Mouse (Mus musculus): Measurements from ENCODE around the gene Rab3il1. TPM values are rescaled to one million over a fixed set of nuclear protein-coding genes. Genes with fewer than 3 reads are reported as not detected.

Rab3il1 gene
- polyA plus RNA-seq (2012; rRNA removed; ENCODE audit: low replicate concordance): 42.4 and 53.5 TPM in 2 replicates

DNA sequence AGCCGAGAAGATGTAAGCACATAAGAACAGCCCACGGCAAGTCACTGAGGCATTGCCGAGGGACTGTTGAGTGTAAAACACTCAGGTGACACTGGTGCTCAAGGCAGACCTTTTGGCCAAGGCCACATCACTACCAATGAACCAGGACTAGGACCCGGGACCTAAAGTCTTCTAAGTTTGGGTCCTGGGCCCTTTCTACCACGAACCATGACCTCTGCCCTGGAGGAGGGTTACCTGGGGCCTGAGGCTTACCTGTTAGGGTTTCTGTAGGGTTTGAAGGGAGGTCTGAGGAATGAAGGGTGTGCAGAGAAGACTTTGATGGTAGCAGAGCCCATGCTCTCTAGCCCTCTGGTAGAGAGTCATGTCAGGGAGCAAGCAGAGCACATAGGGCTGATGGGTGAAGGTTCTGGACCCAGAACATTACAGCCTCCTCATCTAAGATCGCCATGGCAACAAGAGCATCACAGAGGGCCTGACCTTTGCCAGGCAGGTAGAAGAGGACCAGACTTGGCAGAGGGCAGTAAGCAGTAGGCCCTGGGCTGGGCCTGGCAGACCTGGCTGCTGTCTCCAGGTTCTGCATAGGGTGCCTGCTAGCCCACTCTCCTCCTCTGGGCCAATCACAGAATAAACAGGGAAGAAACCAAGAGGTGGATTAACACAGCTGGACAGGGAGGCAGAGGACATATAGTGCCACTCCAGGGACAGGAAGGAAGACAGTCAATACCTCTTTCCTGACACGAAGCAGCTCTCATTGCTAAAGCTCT is at the start of gene Rab3il1, which contains the start of gene Best1:
TSS of gene Rab3il1 (plus strand) at position 464 of the 764 bp plus-strand sequence.
TSS of gene Best1 (minus strand) at position 428 of the 764 bp plus-strand sequence.

DNA sequence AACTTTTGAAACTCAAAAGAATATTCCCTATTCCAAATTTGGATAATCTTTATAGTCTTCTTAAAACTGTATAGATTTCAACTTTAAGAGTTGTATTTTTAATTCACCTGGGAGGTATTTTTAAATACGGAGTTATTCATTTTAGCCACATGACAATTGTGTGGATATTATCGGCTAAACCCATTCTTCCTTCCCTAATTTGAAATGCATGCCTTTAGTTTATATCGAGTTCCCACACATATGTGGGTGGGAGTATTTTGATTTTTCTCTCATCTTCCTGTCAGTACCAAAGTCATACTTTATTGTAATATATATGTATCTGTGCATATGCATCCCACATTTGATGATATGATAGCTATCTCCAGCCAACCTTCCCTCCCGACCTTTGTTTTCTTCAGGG is 21.2 kb upstream of the Rab3il1 start, which contains the start of gene Fth1:
TSS of gene Fth1 (plus strand) at position 341 of the 400 bp plus-strand sequence.

DNA sequence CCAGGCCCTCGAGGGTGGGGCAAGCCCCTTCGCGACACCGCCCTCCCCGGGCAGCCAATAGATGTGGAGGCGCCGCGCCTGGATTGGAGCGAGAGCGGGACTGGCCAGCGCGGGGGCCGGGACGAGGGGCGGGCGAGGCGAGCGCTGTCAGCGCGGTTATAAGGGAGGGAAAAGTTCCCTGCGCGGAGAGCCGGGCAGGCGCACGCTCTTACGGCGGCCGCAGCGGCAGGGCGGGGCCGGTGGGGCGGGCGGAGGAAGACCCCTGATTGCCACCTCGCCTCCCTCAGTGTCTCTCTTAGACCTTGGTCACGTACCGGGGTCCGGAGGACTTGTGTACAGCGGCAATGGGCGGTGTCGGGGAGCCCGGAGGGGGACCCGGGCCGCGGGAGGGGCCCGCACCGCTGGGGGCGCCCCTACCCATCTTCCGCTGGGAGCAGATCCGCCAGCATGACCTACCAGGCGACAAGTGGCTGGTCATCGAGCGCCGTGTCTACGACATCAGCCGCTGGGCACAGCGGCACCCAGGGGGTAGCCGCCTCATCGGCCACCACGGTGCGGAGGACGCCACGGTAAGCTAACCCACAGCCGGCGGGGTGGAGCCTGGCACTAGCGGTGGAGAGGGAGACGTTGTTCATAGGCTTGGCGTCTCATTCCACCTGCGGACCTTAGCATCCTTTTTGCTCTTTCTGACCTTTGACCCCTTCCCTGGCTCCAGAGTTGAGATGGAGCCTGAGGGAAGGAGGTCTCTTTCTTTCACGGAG is 40.1 kb downstream of the Rab3il1 start, which contains the start of gene Fads3:
TSS of gene Fads3 (plus strand) at position 182 of the 761 bp plus-strand sequence.

Other genes starting within 250 kb of the Rab3il1 start
- gene Scgb2a2, start 154.1 kb upstream of the Rab3il1 start, polyA plus RNA-seq (2012; rRNA removed; ENCODE audit: low replicate concordance): not detected in 2 replicates
- 7.6 and 10.7 TPM in 2 replicates for gene Incenp, start 102.1 kb upstream of the Rab3il1 start, polyA plus RNA-seq (2012; rRNA removed; ENCODE audit: low replicate concordance)
- gene Fth1, start 21.1 kb upstream of the Rab3il1 start, polyA plus RNA-seq (2012; rRNA removed; ENCODE audit: low replicate concordance): 3,142 and 9,596 TPM in 2 replicates
- 1.2 and 1.9 TPM in 2 replicates for gene Best1, start within 50 bp of the Rab3il1 start, polyA plus RNA-seq (2012; rRNA removed; ENCODE audit: low replicate concordance)
- 303 and 367 TPM in 2 replicates for gene Fads3, start 39.9 kb downstream of the Rab3il1 start, polyA plus RNA-seq (2012; rRNA removed; ENCODE audit: low replicate concordance)
- 32.6 and 46.1 TPM in 2 replicates for gene Fads2, start 100.1 kb downstream of the Rab3il1 start, polyA plus RNA-seq (2012; rRNA removed; ENCODE audit: low replicate concordance)
- 49.5 and 69.1 TPM in 2 replicates for gene Fads1, start 181.2 kb downstream of the Rab3il1 start, polyA plus RNA-seq (2012; rRNA removed; ENCODE audit: low replicate concordance)
- gene Tmem258, start 202.3 kb downstream of the Rab3il1 start, polyA plus RNA-seq (2012; rRNA removed; ENCODE audit: low replicate concordance): 66.4 and 172 TPM in 2 replicates
- 5.6 and 7.4 TPM in 2 replicates for gene Fen1, start 202.5 kb downstream of the Rab3il1 start, polyA plus RNA-seq (2012; rRNA removed; ENCODE audit: low replicate concordance)
- gene Myrf, start 239.1 kb downstream of the Rab3il1 start, polyA plus RNA-seq (2012; rRNA removed; ENCODE audit: low replicate concordance): 0.65 and 1.2 TPM in 2 replicates

Data from mammary gland, adult 2 months (tissue).